Mouse (Mus musculus): ENCODE data around the gene Gm11549. TPM values are rescaled to one million over a fixed set of nuclear protein-coding genes. Genes with fewer than 3 reads are reported as not detected.

Gm11549 gene
- polyA plus RNA-seq, 1 experiment from 2014 or later = 0.17 TPM

- Histone ChIP-seq H3K27me3 (no peaks in the 10 kb centered on the region), H3K4me1 (peaks cover 7% of the 10 kb centered on the region), H3K9ac (no peak overlapping the region), H3K27ac (no peak overlapping the region), H3K36me3 (no peaks in the 10 kb centered on the region), H3K4me3 (no peak overlapping the region), H3K9me3 (no peaks in the 10 kb centered on the region), H3K4me2 (no peak overlapping the region)
- no peak for ATAC-seq (ENCODE audit: borderline replicate concordance, extremely low read depth, low FRiP score, low TSS enrichment)
- 72% methylated on average over 9 of the region's 9 CpGs for WGBS
These were observed 28.8 kb downstream of the Gm11549 start for GRCm38 (mm10) chr3:36492716-36493391.

- no peak overlapping the region for H3K27ac ChIP-seq
- H3K4me1 ChIP-seq = peaks cover 4% of the 10 kb centered on the region
- no peaks in the 10 kb centered on the region for H3K36me3 ChIP-seq
- WGBS = 79% methylated on average over 5 of the region's 5 CpGs
- no peaks in the 10 kb centered on the region for H3K9me3 ChIP-seq
- H3K4me2 ChIP-seq = no peak overlapping the region
- no peak overlapping the region for H3K4me3 ChIP-seq
- no peak for ATAC-seq (ENCODE audit: borderline replicate concordance, extremely low read depth, low FRiP score, low TSS enrichment)
- no peak overlapping the region for H3K9ac ChIP-seq
- no peaks in the 10 kb centered on the region for H3K27me3 ChIP-seq
These were observed 30.1 kb downstream of the Gm11549 start for GRCm38 (mm10) chr3:36491535-36491934.

- Histone ChIP-seq H3K27me3 (no peaks in the 10 kb centered on the region), H3K9ac (no peak overlapping the region), H3K4me1 (no peaks in the 10 kb centered on the region), H3K9me3 (no peaks in the 10 kb centered on the region), H3K36me3 (no peaks in the 10 kb centered on the region), H3K27ac (no peak overlapping the region), H3K4me3 (no peak overlapping the region), H3K4me2 (no peak overlapping the region)
- WGBS = 93% methylated on average over 1 of the region's 1 CpGs
- no peak for ATAC-seq (ENCODE audit: borderline replicate concordance, extremely low read depth, low FRiP score, low TSS enrichment)
These were observed 32.1 kb downstream of the Gm11549 start for GRCm38 (mm10) chr3:36489590-36489910.

- WGBS = 77% methylated on average over 6 of the region's 6 CpGs
- Histone ChIP-seq H3K36me3 (no peaks in the 10 kb centered on the region), H3K27me3 (no peaks in the 10 kb centered on the region), H3K27ac (no peak overlapping the region), H3K4me3 (no peak overlapping the region), H3K9ac (no peak overlapping the region), H3K9me3 (no peaks in the 10 kb centered on the region), H3K4me2 (no peak overlapping the region), H3K4me1 (no peaks in the 10 kb centered on the region)
- ATAC-seq (ENCODE audit: borderline replicate concordance, extremely low read depth, low FRiP score, low TSS enrichment) = no peak
These were observed 32.6 kb downstream of the Gm11549 start for GRCm38 (mm10) chr3:36488899-36489589.

GRCm38 (mm10) chr3:36488367-36488766 is 33.2 kb downstream of the Gm11549 start:
- Histone ChIP-seq H3K4me2 (no peak overlapping the region), H3K4me1 (peaks cover under 1% of the 10 kb centered on the region), H3K4me3 (no peak overlapping the region), H3K9me3 (no peaks in the 10 kb centered on the region), H3K36me3 (no peaks in the 10 kb centered on the region), H3K9ac (no peak overlapping the region), H3K27ac (no peak overlapping the region), H3K27me3 (no peaks in the 10 kb centered on the region)
- no peak for ATAC-seq (ENCODE audit: borderline replicate concordance, extremely low read depth, low FRiP score, low TSS enrichment)
- 41% methylated on average over 1 of the region's 1 CpGs for WGBS

GRCm38 (mm10) chr3:36486881-36487280 is 34.7 kb downstream of the Gm11549 start:
- H3K36me3 ChIP-seq = no peaks in the 10 kb centered on the region
- H3K4me2 ChIP-seq = no peak overlapping the region
- H3K27me3 ChIP-seq = no peaks in the 10 kb centered on the region
- 81% methylated on average over 6 of the region's 6 CpGs for WGBS
- H3K9ac ChIP-seq = no peak overlapping the region
- H3K9me3 ChIP-seq = no peaks in the 10 kb centered on the region
- H3K4me3 ChIP-seq = no peak overlapping the region
- H3K4me1 ChIP-seq = peaks cover 13% of the 10 kb centered on the region
- no peak for ATAC-seq (ENCODE audit: borderline replicate concordance, extremely low read depth, low FRiP score, low TSS enrichment)
- H3K27ac ChIP-seq = no peak overlapping the region

- Histone ChIP-seq H3K4me2 (no peak overlapping the region), H3K36me3 (no peaks in the 10 kb centered on the region), H3K27ac (no peak overlapping the region), H3K4me3 (no peak overlapping the region), H3K9me3 (no peaks in the 10 kb centered on the region), H3K4me1 (peaks cover 18% of the 10 kb centered on the region), H3K9ac (no peak overlapping the region), H3K27me3 (no peaks in the 10 kb centered on the region)
- 39% methylated on average over 6 of the region's 6 CpGs for WGBS
- ATAC-seq (ENCODE audit: borderline replicate concordance, extremely low read depth, low FRiP score, low TSS enrichment) = no peak
These were observed 35.4 kb downstream of the Gm11549 start for GRCm38 (mm10) chr3:36486176-36486575.

- ATAC-seq (ENCODE audit: borderline replicate concordance, extremely low read depth, low FRiP score, low TSS enrichment) = no peak
- 89% methylated on average over 4 of the region's 4 CpGs for WGBS
These were observed 37.3 kb downstream of the Gm11549 start for GRCm38 (mm10) chr3:36484292-36484691.

GRCm38 (mm10) chr3:36482940-36483339 is 38.7 kb downstream of the Gm11549 start:
- H3K9ac ChIP-seq = no peak overlapping the region
- no peak overlapping the region for H3K4me3 ChIP-seq
- H3K4me1 ChIP-seq = peaks cover 18% of the 10 kb centered on the region
- peak overlapping the region; percentile 39 for H3K4me2 ChIP-seq
- H3K27ac ChIP-seq = peak overlapping the region; percentile 38; the same call in 1 of the 2 replicates
- WGBS = 7% methylated on average over 9 of the region's 9 CpGs
- H3K27me3 ChIP-seq = no peaks in the 10 kb centered on the region
- no peaks in the 10 kb centered on the region for H3K9me3 ChIP-seq
- H3K36me3 ChIP-seq = no peaks in the 10 kb centered on the region
- peak; percentile 45; the same call in 1 of the 2 replicates for ATAC-seq (ENCODE audit: borderline replicate concordance, extremely low read depth, low FRiP score, low TSS enrichment)

More at GRCm38 (mm10) chr3:36484292-36484691, 37.3 kb downstream of the Gm11549 start:
- Histone ChIP-seq H3K27me3 (no peaks in the 10 kb centered on the region), H3K4me2 (no peak overlapping the region), H3K36me3 (no peaks in the 10 kb centered on the region), H3K27ac (no peak overlapping the region), H3K4me3 (no peak overlapping the region), H3K4me1 (peaks cover 18% of the 10 kb centered on the region), H3K9ac (no peak overlapping the region), H3K9me3 (no peaks in the 10 kb centered on the region)

- Histone ChIP-seq H3K4me3 (no peak overlapping the region), H3K36me3 (no peaks in the 10 kb centered on the region), H3K27ac (peak overlapping the region; percentile 89), H3K4me1 (peaks cover 23% of the 10 kb centered on the region), H3K4me2 (peak overlapping the region; percentile 26; the same call in 1 of the 2 replicates), H3K9me3 (no peaks in the 10 kb centered on the region), H3K27me3 (no peaks in the 10 kb centered on the region), H3K9ac (no peak overlapping the region)
- ATAC-seq (ENCODE audit: borderline replicate concordance, extremely low read depth, low FRiP score, low TSS enrichment) = peak; percentile 81
- 10% methylated on average over 11 of the region's 11 CpGs for WGBS
These were observed 39.8 kb downstream of the Gm11549 start for GRCm38 (mm10) chr3:36481776-36482193.

GRCm38 (mm10) chr3:36480486-36480885 is 41.1 kb downstream of the Gm11549 start:
- WGBS = 58% methylated on average over 2 of the region's 2 CpGs
- Histone ChIP-seq H3K4me1 (peaks cover 24% of the 10 kb centered on the region), H3K36me3 (no peaks in the 10 kb centered on the region), H3K4me3 (no peak overlapping the region), H3K27me3 (no peaks in the 10 kb centered on the region), H3K9ac (no peak overlapping the region), H3K27ac (no peak overlapping the region), H3K9me3 (no peaks in the 10 kb centered on the region), H3K4me2 (no peak overlapping the region)
- ATAC-seq (ENCODE audit: borderline replicate concordance, extremely low read depth, low FRiP score, low TSS enrichment) = no peak

GRCm38 (mm10) chr3:36478776-36479175 is 42.8 kb downstream of the Gm11549 start:
- no peak for ATAC-seq (ENCODE audit: borderline replicate concordance, extremely low read depth, low FRiP score, low TSS enrichment)
- H3K4me1 ChIP-seq = peaks cover 28% of the 10 kb centered on the region
- no peak overlapping the region for H3K27ac ChIP-seq
- no peaks in the 10 kb centered on the region for H3K36me3 ChIP-seq
- 83% methylated on average over 8 of the region's 8 CpGs for WGBS
- no peak overlapping the region for H3K9ac ChIP-seq
- no peak overlapping the region for H3K4me2 ChIP-seq
- H3K27me3 ChIP-seq = no peaks in the 10 kb centered on the region
- no peak overlapping the region for H3K4me3 ChIP-seq
- no peaks in the 10 kb centered on the region for H3K9me3 ChIP-seq

Measured in lung, embryonic 15.5 days (tissue).